Mouse (Mus musculus) kidney, adult 9 months (tissue): Measurements from ENCODE around the gene Ammecr1.

Source experiments
- DNase-seq: peaks from one replicate; pipeline ENCODE4 v3.0.0; 2022

Gene Ammecr1

DNA sequence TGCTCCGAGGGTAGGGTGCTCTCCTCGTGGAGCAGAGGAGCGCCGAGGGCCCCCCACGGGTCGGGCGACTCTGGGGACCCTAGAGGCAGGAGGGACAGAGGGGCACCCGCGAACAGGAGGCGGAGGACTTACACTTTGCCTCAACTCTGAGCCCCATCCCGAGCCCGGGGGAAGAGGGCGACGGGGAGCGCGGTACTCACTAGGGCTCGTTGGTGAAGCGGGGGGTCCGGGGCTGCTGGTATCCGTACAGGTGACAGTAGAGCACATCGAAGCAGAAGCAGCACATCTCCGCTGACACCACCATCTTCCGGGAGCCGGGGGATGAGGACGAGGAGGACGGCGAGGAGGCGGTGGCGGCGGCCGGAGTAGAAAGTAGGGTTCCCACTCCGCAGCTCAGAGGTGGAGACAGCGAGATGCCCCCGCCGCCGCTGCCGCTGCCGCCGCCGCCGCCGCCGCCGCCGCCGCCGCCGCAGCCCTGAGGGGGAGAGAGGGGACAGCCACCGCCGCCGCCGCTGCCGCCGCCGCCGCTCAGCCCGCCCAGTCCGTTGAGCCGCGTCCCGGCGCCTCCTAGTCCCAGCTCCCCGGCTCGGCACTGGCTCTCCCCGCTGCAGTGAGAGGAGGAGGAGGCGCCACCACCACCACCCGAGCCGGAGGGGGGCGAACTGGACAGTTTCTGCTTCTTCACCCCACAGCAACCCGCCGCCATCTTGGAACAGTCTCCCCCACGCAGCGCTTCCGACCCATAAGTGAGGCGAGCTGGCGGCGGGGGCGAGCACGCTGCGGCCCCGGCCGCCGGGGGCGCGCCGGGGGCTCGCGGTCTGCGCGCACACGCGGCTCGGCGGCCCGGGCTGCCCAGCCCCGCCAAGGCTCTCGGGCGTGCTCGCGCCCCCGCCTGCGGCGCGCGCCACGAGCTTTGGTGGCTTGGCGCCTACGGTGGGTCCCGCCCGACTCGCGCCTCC is at the start of gene Ammecr1:
Gene Ammecr1, minus strand, starts transcription at position 721 of the 959 bp plus-strand sequence.
- peak; percentile 66 for DNase-seq

GRCm38 (mm10) chrX:143014118-143014517 is 47.6 kb upstream of the Ammecr1 start:
- DNase-seq = no peak

GRCm38 (mm10) chrX:143012334-143012733 is 45.8 kb upstream of the Ammecr1 start:
- DNase-seq = no peak

- no peak for DNase-seq
These were observed 45.3 kb upstream of the Ammecr1 start for GRCm38 (mm10) chrX:143011865-143012264.

- DNase-seq = no peak
These were observed 37.8 kb upstream of the Ammecr1 start for GRCm38 (mm10) chrX:143004131-143004846.

DNA sequence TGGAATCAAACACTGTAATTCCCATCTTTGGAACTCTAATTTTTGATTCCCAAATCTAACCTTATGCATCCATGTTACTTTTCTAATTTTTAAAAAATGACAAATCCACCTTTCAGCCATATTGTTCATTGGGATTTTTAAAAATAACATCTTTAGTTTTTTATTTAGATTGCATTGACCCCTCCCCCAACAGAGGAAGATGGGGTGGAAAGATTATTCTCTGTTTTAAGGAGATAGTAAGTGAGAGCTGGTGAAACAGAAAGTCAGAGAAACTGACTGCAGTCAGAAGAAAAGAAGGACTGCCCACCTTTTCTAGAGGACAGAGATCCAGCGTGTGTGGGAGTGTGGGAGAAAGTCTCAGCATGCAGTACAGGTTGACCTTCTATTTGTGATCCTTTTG is 30.7 kb upstream of the Ammecr1 start:
- no peak for DNase-seq

DNA sequence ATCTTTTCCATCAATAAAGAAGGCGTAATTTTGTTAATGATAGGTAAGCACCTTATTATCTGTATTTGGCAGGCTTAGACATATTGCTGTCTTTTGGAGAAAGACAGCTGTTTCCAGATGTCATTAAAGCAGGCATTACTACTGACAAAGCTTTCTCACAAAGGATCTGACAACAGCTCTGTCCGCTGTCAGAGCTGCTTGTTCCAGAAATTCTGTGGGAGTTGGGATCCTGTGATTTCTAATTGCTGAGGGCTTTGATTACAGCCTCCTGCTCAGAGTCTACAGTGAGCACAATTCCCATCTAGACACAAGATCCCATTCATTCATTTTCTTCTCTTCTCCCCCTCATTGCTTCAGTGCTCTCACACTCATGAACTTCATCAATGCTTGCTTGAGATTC is 28.0 kb upstream of the Ammecr1 start:
- DNase-seq = no peak

DNA sequence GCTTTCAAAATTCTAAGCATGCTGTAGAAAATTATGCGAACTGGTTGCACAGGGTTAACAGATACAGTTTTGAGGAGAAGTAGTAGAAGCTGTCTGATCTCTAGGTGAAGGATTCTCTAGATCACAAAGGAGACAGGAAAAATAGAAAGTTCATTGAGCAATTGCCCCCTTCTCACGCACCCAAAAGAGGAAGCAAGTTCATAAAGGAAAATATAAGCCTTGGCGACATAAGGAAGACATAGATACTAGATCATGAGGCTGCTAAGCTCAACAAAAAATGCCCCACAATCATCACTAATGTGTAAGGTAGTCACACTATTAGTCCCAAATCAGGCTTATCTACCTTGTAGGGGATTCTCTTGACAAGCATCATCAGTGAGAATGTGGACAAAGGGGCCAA is 17.6 kb upstream of the Ammecr1 start:
- no peak for DNase-seq

DNA sequence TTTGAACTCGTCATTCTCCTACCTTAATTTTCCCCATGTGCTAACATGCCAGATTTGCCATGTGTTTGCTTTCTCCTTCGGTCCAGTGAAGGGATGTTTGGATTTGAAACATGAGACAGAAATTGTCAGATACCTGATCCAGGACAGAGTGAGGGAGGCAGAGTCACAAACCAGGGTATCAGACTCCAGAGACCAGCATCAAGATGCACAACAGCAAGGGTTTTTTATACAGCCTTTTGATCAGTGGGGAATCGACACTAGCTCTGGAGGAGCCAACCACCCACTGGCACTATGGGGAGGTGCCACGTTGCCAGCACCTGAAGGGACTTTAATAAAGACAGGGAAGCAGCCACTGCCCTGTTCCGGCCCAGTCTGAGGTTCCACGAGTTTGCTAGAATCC is 17.1 kb upstream of the Ammecr1 start:
- no peak for DNase-seq

- DNase-seq = no peak
These were observed 15.1 kb upstream of the Ammecr1 start for GRCm38 (mm10) chrX:142981530-142982130.

DNA sequence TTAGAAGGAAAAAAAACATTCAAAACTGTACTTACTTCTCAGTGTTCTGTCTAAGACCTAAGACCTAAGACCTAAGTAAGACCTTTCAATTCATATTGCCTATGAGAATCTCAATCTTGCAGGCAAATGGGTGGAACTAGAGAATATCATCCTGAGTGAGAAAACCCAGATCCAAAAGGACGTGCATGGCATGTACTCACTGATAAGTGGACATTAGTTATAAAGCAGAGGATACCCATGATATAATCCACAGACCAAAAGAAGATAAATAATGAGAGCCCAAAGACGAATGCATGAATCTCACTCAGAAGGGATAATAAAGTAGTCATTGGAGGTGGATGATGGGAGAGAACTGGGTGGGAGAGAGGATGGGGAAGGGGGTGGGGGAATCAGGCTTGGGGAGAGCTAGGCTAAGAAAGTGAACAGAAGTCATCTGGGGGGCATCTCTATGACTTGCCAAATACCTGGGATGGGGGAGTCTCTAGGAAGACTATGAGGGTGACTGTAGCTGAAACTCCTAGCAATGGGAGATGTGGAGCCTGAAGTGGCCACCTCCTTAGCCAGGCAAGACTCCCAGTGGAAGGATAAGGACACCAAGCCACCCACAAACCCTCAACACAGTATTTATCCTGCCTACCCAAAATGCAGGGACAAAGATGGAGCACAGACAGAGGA is 14.5 kb upstream of the Ammecr1 start:
- DNase-seq = no peak

DNA sequence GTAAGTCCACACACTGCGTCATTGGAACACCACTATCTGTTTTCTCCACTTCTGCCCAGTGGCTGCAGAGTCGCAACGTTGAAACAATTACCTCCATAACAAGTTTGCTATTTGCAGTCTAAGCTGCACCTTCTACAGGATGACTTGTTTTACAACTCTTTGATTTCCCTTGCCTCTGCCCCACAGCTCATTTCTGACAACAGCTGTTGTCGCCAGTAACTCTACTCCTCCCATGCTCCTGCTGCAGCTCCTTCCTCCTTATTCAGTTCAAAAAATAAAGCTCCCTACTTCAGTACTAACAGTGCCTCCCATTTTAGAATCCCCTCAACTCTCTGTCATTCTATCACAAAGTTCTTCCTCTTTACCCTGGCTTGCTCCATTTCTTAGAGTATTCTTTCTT is 12.7 kb upstream of the Ammecr1 start:
- no peak for DNase-seq

GRCm38 (mm10) chrX:142972443-142972970 is 6.0 kb upstream of the Ammecr1 start:
- DNase-seq = no peak

- DNase-seq = no peak
These were observed 5.2 kb upstream of the Ammecr1 start for GRCm38 (mm10) chrX:142971759-142972158.

DNA sequence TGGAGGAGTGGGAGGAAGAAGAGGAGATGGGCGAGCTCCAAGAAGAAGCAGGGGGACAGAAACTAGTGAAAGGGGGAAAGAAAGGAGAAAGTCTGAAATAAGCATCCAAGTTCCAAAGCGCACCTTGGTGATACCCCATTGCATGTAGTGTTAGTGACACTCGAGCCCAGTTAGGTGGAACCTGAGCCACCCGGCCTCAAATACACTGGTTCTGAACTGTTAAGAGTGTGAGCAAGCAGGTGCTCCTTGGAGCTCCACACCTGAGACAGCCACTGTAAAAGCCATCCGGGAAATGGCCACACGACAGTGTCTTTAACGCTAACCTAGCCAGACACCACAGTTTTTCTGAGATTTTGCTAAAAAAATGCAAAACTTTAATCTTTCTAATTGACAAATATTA is 539 bp upstream of the Ammecr1 start:
- DNase-seq = no peak

- peak; percentile 5 for DNase-seq
These were observed 1.1 kb downstream of the Ammecr1 start for GRCm38 (mm10) chrX:142965236-142966007.

GRCm38 (mm10) chrX:142960434-142960833 is 6.1 kb downstream of the Ammecr1 start:
- DNase-seq = no peak

DNA sequence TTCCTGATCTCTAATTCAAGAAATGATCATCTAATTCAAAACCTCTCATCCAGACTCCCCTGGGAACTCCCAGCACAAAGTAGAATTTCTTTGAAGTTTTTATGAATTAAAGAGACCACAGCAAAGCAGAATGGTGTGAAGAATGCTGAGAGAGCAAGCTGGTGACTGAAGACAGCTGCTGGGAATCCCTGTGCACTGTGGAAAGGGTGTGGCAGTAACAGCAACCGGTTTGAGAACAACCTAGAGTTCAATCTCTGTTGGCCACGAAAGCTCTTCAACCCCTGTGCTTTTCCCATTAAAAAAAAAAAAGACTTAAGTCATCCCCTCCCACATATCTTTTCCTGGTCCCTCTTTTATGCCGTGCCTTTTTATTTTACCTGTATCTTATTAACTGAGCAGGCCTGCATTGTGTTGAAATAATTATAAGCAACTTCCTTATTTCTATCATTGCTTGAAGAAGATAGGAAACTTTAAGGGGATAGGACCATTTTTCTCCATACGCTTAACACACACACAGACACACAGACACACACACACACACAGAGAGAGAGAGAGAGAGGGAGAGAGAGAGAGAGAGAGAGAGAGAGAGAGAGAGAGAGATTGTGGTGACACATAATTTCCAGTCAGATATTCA is 6.7 kb downstream of the Ammecr1 start:
- no peak for DNase-seq

DNA sequence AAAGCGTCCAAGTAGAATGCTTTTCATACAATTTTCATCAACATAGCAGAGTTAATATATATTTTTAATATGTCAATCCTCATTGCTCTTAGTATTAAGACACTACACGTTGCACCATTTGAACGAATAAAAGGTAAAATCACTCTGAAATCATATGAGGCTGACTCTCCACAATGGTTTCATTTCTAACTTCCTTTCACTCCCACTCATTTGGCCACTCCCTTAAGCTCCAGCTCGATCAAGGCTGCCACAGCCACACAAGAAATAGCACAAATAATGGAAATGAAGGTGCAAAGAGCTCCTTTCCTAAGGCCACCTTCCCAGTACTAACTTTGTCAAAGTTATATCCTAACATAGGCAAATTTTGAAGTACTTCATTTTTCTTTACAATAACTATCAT is 38.1 kb downstream of the Ammecr1 start:
- no peak for DNase-seq

DNA sequence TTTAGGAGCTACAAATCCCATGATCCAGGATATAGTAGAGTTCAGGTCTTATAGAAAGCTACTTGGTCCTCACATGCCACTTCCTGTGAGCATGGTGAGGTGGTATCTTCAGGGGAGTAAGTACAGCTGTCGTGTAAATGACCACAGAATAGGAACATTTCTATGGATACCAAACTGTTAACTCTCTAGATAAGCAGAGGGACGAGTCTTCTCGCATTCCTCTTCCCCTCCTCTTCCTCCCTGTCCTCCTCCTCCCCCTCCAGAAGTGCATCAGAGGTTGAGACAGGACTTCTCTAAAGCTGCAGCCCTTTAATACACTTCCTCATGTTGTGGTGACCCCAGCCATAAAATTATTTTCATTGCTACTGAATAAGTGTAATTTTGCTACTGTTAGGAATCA is 49.1 kb downstream of the Ammecr1 start:
- no peak for DNase-seq

DNA sequence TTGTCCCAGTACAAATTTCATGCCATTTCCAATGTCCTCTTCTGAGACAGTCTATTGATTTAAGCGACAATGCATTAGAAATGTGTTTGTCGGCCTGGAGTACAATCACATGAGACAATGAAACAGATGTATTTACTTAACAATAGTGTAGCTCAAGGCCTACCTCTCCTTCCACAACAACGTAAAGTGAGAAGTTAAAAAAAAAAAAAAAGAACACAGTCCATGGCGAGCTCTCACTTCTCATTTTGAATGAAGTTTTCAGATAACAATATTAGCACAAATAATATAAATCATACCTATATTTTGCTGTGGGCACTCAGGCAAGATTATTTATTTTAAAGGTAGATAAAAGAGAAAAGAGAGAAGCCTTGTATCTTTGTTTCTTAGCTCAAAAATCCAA is 49.8 kb downstream of the Ammecr1 start:
- DNase-seq = no peak

DNA sequence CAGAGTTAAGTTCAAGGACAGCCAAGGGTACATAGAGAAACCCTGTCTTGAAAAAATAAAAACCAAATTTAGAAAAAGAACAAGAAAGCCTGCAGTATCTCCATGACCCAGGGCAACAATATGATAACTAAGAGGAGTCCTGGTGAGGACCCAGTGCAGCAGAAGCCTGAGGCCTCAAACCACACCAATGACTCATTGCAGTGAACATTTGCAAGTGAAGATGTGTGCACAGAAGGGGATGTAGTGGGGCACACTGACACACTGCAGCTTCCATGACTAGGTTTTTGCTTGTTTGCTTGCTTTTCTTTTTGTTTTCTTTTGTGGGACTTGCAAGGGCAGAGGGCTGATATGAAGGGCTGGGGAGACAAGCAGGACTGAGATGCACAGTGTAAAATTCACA is 52.3 kb downstream of the Ammecr1 start:
- DNase-seq = no peak
